Mouse (Mus musculus): ENCODE data around the gene Scn8a.

- no peak for TF ChIP-seq CTCF (IDR thresholded peaks at IDR 0.05)
- no peak for TF ChIP-seq POLR2A (IDR thresholded peaks at IDR 0.05; ENCODE audit: insufficient read depth, low read depth, low read length)
- no peak for TF ChIP-seq EP300 (IDR thresholded peaks at IDR 0.05; ENCODE audit: insufficient read depth, low read depth, low read length)
Measured at GRCm38 (mm10) chr15:101007236-101007635, 137.6 kb downstream of the Scn8a start.

All from heart, adult 2 months (tissue).